Mouse (Mus musculus): Measurements from ENCODE around the gene Cdkn1c.

Gene Cdkn1c

DNA sequence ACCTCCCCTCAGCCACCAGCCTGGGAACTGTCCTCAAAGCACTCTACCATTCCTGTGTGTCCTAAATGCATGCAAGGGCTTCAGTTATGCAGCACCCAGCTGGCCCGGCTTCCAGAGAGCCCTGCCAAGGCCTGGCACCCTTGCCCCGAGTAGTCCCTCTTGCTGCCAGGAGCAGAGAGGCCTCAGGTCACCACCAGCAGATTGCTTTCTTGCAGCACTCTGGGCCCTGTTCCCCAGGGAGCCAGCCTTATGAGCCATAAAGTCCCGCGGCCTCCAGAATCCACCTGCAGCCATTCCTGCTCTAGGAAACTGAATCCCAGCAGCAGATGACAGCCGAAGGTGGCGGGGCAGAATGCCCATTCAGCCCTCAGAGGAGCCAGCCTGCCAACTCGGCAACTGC, 27.5 kb downstream of the Cdkn1c start:
- DNase-seq (ENCODE audit: low spot score): no peak

DNA sequence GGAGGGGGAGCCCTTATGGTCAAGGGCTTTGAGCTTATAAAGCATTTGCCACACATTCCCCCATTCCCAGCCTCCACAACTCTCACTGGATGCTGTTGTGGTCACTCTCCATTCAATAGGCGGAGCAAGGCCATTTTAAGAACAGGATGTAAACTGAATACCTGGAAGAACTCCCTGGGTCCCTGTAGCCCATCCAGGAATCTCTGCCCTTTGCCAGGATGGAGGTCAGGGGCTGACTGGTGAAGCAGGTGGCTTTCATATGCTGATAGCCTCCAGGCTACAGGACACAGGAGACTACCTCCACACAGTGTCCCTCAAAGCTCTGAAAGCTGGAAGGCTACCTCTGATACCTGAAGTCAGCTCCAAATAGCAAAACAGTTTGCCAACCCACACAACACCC, 28.2 kb downstream of the Cdkn1c start:
- DNase-seq (ENCODE audit: low spot score): no peak

- no peak for DNase-seq (ENCODE audit: low spot score)
Measured at GRCm38 (mm10) chr7:143428814-143429499, 31.9 kb downstream of the Cdkn1c start.

- no peak for DNase-seq (ENCODE audit: low spot score)
Measured at GRCm38 (mm10) chr7:143428142-143428813, 32.6 kb downstream of the Cdkn1c start.

DNA sequence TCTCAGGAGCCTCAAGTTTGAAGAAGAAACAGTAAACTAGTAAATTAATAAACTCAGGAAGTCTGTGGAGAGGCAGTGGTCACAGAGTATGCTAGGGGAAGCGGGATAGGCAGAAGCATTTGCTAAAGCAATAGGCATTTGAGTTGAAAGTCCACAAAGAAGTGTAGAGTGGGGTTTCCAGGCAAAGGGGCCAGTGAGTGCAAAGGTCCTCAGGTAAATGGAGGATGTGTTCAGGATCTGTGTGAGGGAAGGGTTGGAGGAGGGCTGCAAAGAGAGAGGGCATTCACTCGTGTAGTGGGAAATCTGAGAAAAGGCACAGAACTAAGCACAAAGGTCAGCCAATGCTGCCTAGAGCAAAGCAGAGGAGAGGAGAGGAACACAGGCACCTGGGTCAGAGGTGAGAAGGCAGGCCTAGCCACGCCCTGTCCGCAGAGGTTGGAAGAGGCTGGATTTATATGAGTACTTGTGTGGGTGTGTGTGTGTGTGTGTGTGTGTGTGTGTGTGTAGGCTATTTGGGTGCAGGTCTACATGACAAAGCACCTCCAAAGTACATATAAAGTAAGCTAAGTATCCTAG, 41.2 kb downstream of the Cdkn1c start:
- no peak for DNase-seq (ENCODE audit: low spot score)

DNA sequence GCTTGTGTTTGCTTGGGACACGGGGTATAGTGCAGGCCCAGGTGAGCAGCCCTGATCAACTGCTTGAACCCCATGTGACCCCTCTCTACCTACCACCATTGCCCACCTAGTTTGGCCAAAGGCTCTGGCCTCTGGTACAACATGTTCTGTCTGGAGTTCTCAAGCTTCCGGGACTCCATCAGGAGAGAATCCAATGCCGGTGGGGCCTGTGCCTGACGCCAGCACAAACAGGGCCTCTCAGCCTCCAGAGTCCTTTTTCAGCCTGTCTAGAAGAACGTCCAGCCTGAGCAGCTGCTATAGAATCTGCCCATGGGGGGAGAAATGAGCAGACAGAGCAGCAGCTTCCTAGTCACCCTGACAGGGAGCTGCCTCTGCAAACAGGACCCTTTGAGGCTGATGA, 43.0 kb downstream of the Cdkn1c start:
- no peak for DNase-seq (ENCODE audit: low spot score)

- no peak for DNase-seq (ENCODE audit: low spot score)
Measured at GRCm38 (mm10) chr7:143416406-143416805, 44.4 kb downstream of the Cdkn1c start.

DNA sequence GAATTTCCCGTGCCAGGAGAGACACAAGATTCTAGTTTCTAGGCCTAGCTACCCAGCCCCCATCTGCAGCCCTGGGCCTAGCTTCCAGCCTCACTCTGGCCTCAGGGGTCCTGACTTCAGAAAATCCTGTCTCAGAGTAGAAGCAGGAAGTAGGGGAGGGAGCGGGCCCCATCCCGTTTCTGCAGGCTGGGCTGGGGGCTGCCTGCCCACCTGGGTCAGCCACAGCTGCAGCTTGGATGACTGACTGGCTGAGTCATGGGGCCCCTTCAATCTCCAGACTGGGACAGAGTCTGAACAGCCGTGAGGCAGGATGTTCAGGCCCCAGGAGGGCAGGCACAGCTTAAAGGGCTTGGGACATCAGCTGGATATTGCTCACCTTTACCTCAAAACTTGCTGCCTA, 45.8 kb downstream of the Cdkn1c start:
- no peak for DNase-seq (ENCODE audit: low spot score)

GRCm38 (mm10) chr7:143412606-143413005, 48.2 kb downstream of the Cdkn1c start:
- DNase-seq (ENCODE audit: low spot score): no peak

DNA sequence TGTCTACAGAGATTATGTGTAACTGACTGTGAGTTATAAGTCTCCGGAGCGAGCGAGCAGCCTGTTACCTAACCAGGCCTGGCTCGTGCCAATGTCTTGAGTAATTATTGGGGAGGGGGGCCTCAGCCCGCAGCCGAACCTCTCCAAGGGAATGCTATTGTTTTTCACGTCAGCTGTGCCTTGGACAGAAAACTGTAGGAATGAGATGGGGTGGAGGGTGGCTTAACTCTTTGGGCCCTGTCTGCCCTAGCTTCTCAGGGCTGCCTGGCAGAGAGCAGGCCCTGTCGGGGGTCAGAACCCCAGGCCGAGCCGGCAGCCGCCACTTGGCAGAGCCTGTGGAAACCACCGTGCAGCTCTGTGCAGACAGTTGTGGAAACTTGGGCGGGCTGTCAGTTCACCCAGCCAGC, 52.2 kb downstream of the Cdkn1c start:
- DNase-seq (ENCODE audit: low spot score): no peak

Data from left cerebral cortex, adult 11 months (tissue).